ENCODE assay signal across 7 mouse cellular contexts in the genomic region with DNA sequence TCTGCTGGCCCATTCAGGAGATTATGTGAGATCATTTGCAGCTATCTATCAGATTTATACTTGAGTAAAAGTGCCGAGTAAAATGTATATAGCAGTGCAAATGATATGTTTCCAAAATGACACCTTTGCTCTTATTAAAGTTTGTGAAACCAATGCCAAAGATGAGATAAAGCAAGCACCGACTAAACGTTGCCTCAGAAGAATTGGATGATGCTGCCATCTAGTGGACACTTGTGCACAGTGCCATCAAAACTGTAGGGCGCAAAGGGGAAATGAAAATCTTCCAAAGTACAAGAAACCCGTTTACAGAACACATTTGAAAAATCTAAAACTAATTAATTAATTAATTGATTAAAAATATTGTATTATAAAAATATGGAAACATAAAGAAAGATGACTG.
DNase-seq lines count a peak whose midpoint lies in the region; ATAC-seq and TF ChIP-seq lines count a peak whose summit lies in the region.

No protein-coding gene starts in this region.

- no peak overlapping the region for H3K27ac ChIP-seq in forebrain, embryonic 11.5 days (ENCODE audit: low read depth, low read length)
- H3K27ac ChIP-seq in liver, postnatal 0 days (ENCODE audit: low read depth) = no peak overlapping the region

- no peaks in the 10 kb centered on the region for H3K36me3 ChIP-seq in forebrain, embryonic 11.5 days (ENCODE audit: control insufficient read depth, insufficient read depth, low read length)
- no peaks in the 10 kb centered on the region for H3K36me3 ChIP-seq in liver, postnatal 0 days (replicated peaks; ENCODE audit: insufficient read depth, low read length)

- H3K9me3 ChIP-seq in forebrain, embryonic 11.5 days (ENCODE audit: control insufficient read depth, low read length) = no peaks in the 10 kb centered on the region
- no peaks in the 10 kb centered on the region for H3K9me3 ChIP-seq in liver, postnatal 0 days (ENCODE audit: low read length)

- 15% methylated on average over 5 of the region's 5 CpGs for WGBS in forebrain, embryonic 11.5 days
- WGBS in liver, postnatal 0 days (ENCODE audit: insufficient replicate concordance) = 7% methylated on average over 5 of the region's 5 CpGs

- peak; percentile 25 for DNase-seq in urinary bladder, postnatal 25 days (ENCODE audit: low spot score)
- DNase-seq in urinary bladder, adult 18-20 months (ENCODE audit: low spot score in 2 of 2) = no peak
- DNase-seq in brain, adult 2 months (ENCODE audit: low read depth, low spot score) = peak; percentile 71
- DNase-seq in forebrain, embryonic 11.5 days (ENCODE audit: low spot score) = peak; percentile 61
- peak; percentile 27 for DNase-seq in kidney, adult 9 months
- peak; percentile 33 for DNase-seq in liver, postnatal 0 days
- DNase-seq in retina, postnatal 1 day = peak; percentile 70

- H3K9ac ChIP-seq in forebrain, embryonic 11.5 days (ENCODE audit: low read length) = no peak overlapping the region
- H3K9ac ChIP-seq in liver, postnatal 0 days (replicated peaks) = no peak overlapping the region

- H3K4me1 ChIP-seq in forebrain, embryonic 11.5 days (replicated peaks; ENCODE audit: control insufficient read depth, insufficient read depth, low read length) = no peaks in the 10 kb centered on the region
- H3K4me1 ChIP-seq in liver, postnatal 0 days (ENCODE audit: insufficient read depth) = no peaks in the 10 kb centered on the region

- H3K4me3 ChIP-seq in forebrain, embryonic 11.5 days (ENCODE audit: low read depth, low read length) = no peak overlapping the region
- no peak overlapping the region for H3K4me3 ChIP-seq in liver, postnatal 0 days (ENCODE audit: low read depth, low read length)

- peak; percentile 69 for ATAC-seq in forebrain, embryonic 11.5 days (replicated peaks; ENCODE audit: low FRiP score)
- ATAC-seq in liver, postnatal 0 days = no peak

- H3K4me2 ChIP-seq in forebrain, embryonic 11.5 days (ENCODE audit: low read depth, low read length, severe bottlenecking) = no peak overlapping the region
- H3K4me2 ChIP-seq in liver, postnatal 0 days (ENCODE audit: low read depth, low read length) = no peak overlapping the region

- no peaks in the 10 kb centered on the region for H3K27me3 ChIP-seq in forebrain, embryonic 11.5 days (ENCODE audit: control insufficient read depth, insufficient read depth, low read length)
- H3K27me3 ChIP-seq in liver, postnatal 0 days (ENCODE audit: insufficient read depth, low read length) = no peaks in the 10 kb centered on the region

- TF ChIP-seq CTCF in liver, postnatal 0 days (IDR thresholded peaks at IDR 0.05; ENCODE audit: low read depth) = peak; percentile 84

- TF ChIP-seq EP300 in liver, postnatal 0 days (IDR thresholded peaks at IDR 0.05; ENCODE audit: low read depth) = no peak

Comparison
In these comparisons a context has a peak if more than half of its experiments do, and no peak if none do; other contexts are left out.
1. DNase-seq: peak in urinary bladder, postnatal 25 days (single experiment), brain, adult 2 months (single experiment), forebrain, embryonic 11.5 days (single experiment), kidney, adult 9 months (single experiment), liver, postnatal 0 days (single experiment) and retina, postnatal 1 day (single experiment); none in urinary bladder, adult 18-20 months (0 of 2).